Mouse (Mus musculus): ENCODE measurements around the gene Lias. TPM values are rescaled to one million over a fixed set of nuclear protein-coding genes. Genes with fewer than 3 reads are reported as not detected.

Gene Lias
- polyA plus RNA-seq, 1 experiment from 2014 or later, result 75.6 TPM

DNA sequence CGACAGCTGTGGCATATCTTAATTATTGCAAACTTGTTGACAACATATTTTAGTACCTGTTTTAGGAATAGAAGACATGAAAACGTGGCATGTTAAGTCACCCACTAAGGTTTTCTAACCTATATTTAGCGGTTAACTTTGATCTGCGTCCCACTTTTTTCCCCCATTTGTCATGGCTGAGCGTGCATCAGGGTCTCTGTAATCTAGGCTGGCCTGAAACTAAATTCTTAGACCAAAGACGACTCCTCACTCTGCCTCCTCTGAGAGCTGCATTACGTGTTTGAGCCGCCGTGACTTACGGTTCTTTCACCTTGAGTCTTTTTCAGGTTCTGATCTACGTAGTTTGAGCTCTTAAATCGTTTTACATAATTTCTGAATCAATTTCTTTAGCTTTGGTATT, 456 bp downstream of the Lias start:
- WGBS, result 5% methylated on average over 12 of the region's 12 CpGs
- no peaks in the 10 kb centered on the region for H3K9me3 ChIP-seq (replicated peaks)
- peak overlapping the region; percentile 99 for H3K27ac ChIP-seq
- no peak for DNase-seq (ENCODE audit: low spot score)
- H3K4me1 ChIP-seq, result peaks cover 16% of the 10 kb centered on the region; the same call in 1 of the 2 replicates
- no peaks in the 10 kb centered on the region for H3K27me3 ChIP-seq (ENCODE audit: low read depth, poor library complexity, severe bottlenecking)
- peaks cover 66% of the 10 kb centered on the region for H3K36me3 ChIP-seq
- peak overlapping the region; percentile 94 for H3K4me3 ChIP-seq

DNA sequence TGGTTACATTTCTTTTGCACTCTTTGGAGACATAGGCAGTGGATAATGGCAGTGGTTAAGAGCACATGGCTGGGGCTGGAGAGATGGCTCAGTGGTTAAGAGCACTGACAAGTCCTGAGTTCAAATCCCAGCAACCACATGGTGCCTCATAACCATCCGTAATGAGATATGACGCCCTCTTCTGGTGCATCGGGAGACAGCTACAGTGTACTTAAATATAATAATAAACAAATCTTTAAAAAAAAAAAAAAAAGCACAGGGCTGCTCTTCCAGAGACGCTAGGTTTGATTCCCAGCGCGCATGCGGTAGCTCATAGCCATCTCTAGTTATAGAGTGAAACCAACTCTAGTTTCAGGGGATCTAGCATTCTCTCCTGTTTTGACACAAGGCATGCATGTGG, 3.1 kb downstream of the Lias start:
- no peak for DNase-seq (ENCODE audit: low spot score)
- no peak overlapping the region for H3K27ac ChIP-seq
- 92% methylated on average over 7 of the region's 7 CpGs for WGBS
- no peaks in the 10 kb centered on the region for H3K27me3 ChIP-seq (ENCODE audit: low read depth, poor library complexity, severe bottlenecking)
- H3K4me1 ChIP-seq, result peaks cover 13% of the 10 kb centered on the region; the same call in 1 of the 2 replicates
- peaks cover 67% of the 10 kb centered on the region for H3K36me3 ChIP-seq
- H3K9me3 ChIP-seq (replicated peaks), result no peaks in the 10 kb centered on the region
- no peak overlapping the region for H3K4me3 ChIP-seq

DNA sequence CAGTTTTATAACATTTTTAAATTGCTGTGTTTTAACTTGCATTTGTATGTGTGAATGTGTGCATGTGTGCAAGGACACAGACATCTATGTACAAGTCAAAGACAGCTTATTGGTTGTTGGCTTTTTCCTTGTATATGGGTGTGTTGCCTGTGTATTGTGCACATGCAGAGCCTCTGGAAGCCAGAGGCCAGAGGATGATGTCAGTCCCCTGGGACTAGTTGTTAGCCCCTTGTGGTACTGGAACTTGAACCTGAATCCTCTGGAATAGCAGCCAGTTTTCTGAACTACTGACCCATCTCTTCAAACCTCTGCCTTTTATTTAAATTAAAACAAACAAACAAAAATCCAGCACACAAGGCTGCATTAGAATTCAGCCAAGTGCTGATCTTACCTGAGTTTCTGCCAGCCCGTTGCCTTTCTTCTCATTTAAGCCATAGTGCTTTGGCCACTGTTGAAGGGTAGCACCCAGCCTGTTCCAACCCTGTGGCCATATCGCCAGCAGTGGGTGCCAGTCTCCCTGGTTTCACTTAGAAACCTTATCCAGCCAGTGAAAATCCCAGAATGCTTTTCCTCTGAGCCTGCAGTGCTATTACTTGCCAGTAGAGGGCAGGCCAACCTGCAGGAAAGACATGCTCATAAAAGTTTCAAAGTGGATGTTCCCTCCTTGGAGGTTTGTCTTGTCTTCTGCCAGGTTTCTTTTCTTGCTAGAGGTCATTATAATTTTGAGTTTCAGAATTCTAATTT, 10.1 kb downstream of the Lias start:
- Histone ChIP-seq H3K4me3 (no peak overlapping the region), H3K27ac (no peak overlapping the region), H3K9me3 (replicated peaks) (no peaks in the 10 kb centered on the region), H3K27me3 (ENCODE audit: low read depth, poor library complexity, severe bottlenecking) (no peaks in the 10 kb centered on the region), H3K36me3 (peaks cover 95% of the 10 kb centered on the region), H3K4me1 (no peaks in the 10 kb centered on the region)
- DNase-seq (ENCODE audit: low spot score), result peak; percentile 76
- WGBS, result 35% methylated on average over 2 of the region's 2 CpGs

DNA sequence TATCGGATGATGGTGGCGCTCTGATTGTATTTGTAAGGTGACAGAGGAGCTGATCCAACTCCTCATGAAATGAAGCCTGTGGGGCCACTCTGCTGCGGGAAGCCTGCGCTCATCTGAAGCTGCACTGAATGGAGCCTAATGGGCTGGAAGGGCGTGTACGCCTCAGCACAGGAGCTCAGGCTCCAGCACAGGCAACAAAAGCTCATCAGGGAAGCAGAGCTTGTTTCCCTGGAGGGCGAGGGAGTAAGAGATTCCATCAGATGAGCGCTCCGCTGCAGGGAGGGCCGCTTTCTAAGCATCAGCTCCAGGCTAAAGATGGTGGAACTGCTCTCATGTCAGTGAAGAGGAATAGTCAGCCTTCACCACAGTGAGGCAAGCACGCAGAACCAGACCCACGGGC, 16.7 kb downstream of the Lias start:
- Histone ChIP-seq H3K4me3 (no peak overlapping the region), H3K27me3 (ENCODE audit: low read depth, poor library complexity, severe bottlenecking) (no peaks in the 10 kb centered on the region), H3K4me1 (no peaks in the 10 kb centered on the region), H3K27ac (no peak overlapping the region), H3K36me3 (peaks cover 83% of the 10 kb centered on the region), H3K9me3 (replicated peaks) (no peaks in the 10 kb centered on the region)
- DNase-seq (ENCODE audit: low spot score), result no peak
- 60% methylated on average over 12 of the region's 12 CpGs for WGBS

DNA sequence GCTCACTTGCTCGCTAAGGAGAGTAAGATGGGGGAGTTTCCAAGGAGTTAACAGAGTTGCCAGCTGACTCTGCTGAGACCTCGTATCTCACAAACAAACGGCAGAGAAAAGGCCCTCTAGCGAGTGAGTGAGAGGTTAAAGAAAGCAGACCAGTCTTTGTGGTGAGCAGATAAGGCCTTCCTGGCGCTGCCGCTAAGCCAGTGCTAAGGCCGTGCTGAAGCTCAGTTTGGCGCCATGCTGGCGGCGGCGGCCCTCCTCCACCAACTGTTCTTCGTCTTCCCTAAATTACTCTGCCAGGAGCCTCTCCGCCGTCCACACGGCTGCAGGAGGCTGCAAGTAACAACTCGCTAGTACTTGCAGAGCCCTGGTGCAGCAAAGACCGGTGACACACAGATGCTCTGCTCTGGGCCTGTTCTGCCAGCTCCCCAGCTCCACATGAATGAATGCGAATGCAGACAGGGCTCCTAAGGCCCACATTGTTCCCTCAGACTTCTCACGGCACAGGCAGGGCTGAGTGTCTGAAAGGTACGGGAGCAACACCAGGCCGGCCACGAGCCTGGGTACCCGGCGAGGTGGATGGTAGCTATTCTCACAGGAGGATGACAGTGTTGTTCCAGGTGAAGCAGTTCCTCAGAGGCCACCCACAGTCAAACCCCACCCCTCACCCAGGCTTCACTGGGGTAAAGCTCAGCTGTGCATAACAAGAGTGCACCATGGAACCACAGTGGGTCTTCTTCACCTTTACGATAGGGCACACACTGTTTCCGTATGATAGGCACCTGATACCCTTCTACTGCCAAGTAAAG, 24.6 kb downstream of the Lias start:
- Histone ChIP-seq H3K9me3 (replicated peaks) (no peaks in the 10 kb centered on the region), H3K4me3 (peak overlapping the region; percentile 32), H3K36me3 (peaks cover 63% of the 10 kb centered on the region), H3K4me1 (peaks cover 15% of the 10 kb centered on the region), H3K27me3 (ENCODE audit: low read depth, poor library complexity, severe bottlenecking) (no peaks in the 10 kb centered on the region), H3K27ac (peak overlapping the region; percentile 92)
- DNase-seq (ENCODE audit: low spot score), result peak; percentile 76
- WGBS, result 16% methylated on average over 26 of the region's 26 CpGs

DNA sequence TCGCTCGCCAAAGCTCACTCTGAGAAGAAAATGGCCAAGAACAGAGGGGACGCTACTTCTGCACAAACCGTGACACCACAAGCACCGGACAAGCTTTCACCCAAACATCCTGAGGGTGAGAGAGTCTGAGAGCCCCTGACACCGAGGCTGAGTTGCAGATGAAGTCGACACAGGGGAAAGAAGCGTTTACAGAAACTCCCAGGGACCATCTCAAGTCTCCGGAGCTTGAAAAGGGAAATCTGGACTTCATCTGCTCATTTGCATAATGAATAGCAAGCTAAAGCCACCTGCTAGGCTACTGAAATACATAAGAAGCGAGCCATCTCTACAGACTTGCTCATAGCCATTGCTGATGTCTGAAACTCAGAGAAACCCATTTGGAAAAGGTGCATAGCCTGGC, 27.8 kb downstream of the Lias start:
- peaks cover 74% of the 10 kb centered on the region for H3K36me3 ChIP-seq
- no peaks in the 10 kb centered on the region for H3K27me3 ChIP-seq (ENCODE audit: low read depth, poor library complexity, severe bottlenecking)
- peaks cover 15% of the 10 kb centered on the region for H3K4me1 ChIP-seq
- no peak overlapping the region for H3K4me3 ChIP-seq
- WGBS, result 89% methylated on average over 10 of the region's 10 CpGs
- H3K27ac ChIP-seq, result no peak overlapping the region
- H3K9me3 ChIP-seq (replicated peaks), result no peaks in the 10 kb centered on the region
- no peak for DNase-seq (ENCODE audit: low spot score)

DNA sequence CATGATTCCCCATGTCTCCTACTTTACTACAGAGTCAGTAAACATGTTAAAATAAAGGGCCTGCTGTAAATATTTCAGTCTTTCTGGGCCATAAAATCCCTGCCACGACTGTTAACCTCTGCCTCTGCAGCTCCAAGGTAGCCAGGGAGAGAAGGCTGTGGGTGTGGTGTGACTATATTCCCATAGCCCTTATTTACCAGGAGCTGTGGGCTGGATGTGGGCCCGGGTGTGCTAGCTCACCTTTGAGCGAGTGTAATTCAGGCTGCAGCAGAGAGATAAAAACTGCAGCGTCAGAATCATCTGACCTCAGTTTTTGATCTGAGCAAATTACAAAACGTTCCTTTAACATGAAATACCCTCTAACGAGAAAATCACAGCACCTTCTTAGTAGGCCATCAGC, 29.5 kb downstream of the Lias start:
- H3K27me3 ChIP-seq (ENCODE audit: low read depth, poor library complexity, severe bottlenecking), result no peaks in the 10 kb centered on the region
- DNase-seq (ENCODE audit: low spot score), result no peak
- peaks cover 82% of the 10 kb centered on the region for H3K36me3 ChIP-seq
- no peak overlapping the region for H3K4me3 ChIP-seq
- H3K9me3 ChIP-seq (replicated peaks), result no peaks in the 10 kb centered on the region
- 64% methylated on average over 6 of the region's 6 CpGs for WGBS
- no peak overlapping the region for H3K27ac ChIP-seq
- peaks cover 7% of the 10 kb centered on the region for H3K4me1 ChIP-seq

DNA sequence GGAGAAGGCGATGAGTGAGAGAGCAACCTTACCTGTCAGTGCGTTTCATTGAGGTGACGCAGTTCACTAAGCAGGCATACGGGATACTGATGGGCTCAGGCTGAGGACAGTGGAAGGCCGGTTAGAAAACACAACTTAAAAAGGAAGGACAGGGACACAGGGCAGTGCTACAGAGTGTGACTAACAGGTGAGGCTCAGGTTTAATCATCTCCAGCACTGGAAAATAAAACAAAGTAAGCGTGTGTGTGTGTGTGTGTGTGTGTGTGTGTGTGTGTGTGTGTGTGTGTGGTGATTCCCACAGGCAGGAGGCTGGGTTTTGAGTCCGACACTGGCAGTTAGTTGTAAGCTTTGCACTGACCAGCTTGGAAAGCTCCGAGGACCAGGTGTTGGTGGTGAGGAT, 31.5 kb downstream of the Lias start:
- Histone ChIP-seq H3K27ac (no peak overlapping the region), H3K4me1 (no peaks in the 10 kb centered on the region), H3K4me3 (no peak overlapping the region), H3K9me3 (replicated peaks) (no peaks in the 10 kb centered on the region), H3K36me3 (peaks cover 78% of the 10 kb centered on the region), H3K27me3 (ENCODE audit: low read depth, poor library complexity, severe bottlenecking) (no peaks in the 10 kb centered on the region)
- WGBS, result 93% methylated on average over 8 of the region's 8 CpGs
- DNase-seq (ENCODE audit: low spot score), result no peak

DNA sequence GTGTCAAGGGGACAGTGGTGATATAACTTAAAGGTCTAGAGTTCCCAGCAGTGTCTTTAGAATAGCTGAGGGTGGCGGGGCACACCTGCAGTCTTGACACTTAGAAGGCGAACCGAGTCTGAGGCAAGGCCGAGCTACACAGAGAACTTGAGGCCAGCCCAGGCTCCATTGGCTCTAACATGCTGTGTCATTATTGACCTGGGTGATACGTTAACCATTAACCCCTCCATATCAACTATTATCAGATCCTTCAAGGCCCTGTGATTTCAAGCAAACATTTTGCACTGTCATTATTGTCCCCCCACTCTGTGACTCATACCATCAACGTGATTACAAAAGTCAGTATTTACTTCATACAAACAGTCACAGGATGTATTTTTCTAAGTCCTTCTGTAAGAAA, 32.9 kb downstream of the Lias start:
- H3K36me3 ChIP-seq, result peaks cover 67% of the 10 kb centered on the region
- 93% methylated on average over 6 of the region's 6 CpGs for WGBS
- H3K9me3 ChIP-seq (replicated peaks), result no peaks in the 10 kb centered on the region
- H3K27me3 ChIP-seq (ENCODE audit: low read depth, poor library complexity, severe bottlenecking), result no peaks in the 10 kb centered on the region
- no peak for DNase-seq (ENCODE audit: low spot score)
- H3K4me1 ChIP-seq, result no peaks in the 10 kb centered on the region
- no peak overlapping the region for H3K4me3 ChIP-seq
- H3K27ac ChIP-seq, result no peak overlapping the region

DNA sequence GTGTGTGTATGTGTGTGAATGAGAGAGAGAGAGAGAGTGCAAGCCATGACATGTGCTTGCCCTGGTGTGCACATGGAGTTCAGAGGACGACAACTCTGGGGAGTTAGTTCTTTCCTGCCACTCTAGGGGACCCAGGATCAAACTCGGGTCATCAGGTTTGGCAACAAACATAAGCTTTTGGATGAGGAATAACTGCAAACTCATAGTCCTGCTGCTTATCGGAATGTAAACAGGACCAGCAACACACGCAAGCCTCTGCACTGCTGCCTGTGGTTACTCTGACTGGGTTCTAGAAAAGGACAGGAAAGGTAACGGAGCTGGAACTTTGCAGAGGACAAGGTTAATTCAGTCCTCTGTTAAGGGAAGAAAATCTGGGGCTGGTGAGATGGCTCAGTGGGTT, 34.0 kb downstream of the Lias start:
- Histone ChIP-seq H3K27me3 (ENCODE audit: low read depth, poor library complexity, severe bottlenecking) (no peaks in the 10 kb centered on the region), H3K36me3 (peaks cover 65% of the 10 kb centered on the region), H3K27ac (no peak overlapping the region), H3K4me3 (no peak overlapping the region), H3K4me1 (no peaks in the 10 kb centered on the region), H3K9me3 (replicated peaks) (no peaks in the 10 kb centered on the region)
- DNase-seq (ENCODE audit: low spot score), result no peak
- WGBS, result 93% methylated on average over 5 of the region's 5 CpGs

DNA sequence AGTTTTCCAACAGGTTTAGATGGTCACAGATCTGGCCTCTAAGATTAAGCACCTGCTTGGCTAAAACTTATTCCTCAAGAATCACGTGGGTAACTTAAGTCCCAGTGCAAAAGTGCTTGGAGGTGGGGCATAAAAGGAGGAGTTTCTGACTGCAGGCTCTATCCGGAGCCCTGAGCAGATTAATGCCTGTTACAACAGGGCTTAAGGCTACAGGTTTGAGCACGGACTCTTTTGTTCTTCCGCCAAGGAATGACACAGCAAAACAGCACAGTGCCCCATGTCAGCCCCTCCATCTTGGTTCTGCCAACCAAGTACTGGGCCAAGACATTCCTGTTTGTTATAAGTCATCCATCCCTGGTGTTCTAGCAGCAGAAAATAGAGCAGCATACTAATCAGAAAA, 37.0 kb downstream of the Lias start:
- DNase-seq (ENCODE audit: low spot score), result no peak
- Histone ChIP-seq H3K36me3 (peaks cover 37% of the 10 kb centered on the region), H3K9me3 (replicated peaks) (no peaks in the 10 kb centered on the region), H3K4me1 (no peaks in the 10 kb centered on the region), H3K4me3 (no peak overlapping the region), H3K27me3 (ENCODE audit: low read depth, poor library complexity, severe bottlenecking) (no peaks in the 10 kb centered on the region), H3K27ac (no peak overlapping the region)
- WGBS, result 50% methylated on average over 4 of the region's 4 CpGs

DNA sequence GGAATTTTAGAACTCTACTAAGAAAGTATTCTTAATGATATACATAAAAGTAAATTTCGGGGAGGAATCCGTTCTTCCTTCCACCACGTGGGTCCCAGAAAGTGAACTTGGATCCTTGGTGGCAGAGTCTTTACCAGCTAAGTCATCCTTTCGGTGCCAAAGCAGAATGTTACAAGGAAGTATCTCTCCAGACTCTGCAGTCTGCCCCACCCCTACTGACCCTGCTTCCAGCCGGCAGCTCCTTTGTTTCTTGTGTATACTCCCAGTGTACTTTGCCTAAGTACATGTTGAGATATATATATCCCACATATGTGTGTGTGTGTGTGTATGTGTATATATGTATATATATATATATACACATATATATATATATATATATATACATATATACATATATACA, 38.1 kb downstream of the Lias start:
- H3K9me3 ChIP-seq (replicated peaks), result no peaks in the 10 kb centered on the region
- H3K27ac ChIP-seq, result no peak overlapping the region
- no peak overlapping the region for H3K4me3 ChIP-seq
- peaks cover 27% of the 10 kb centered on the region for H3K36me3 ChIP-seq
- no peak for DNase-seq (ENCODE audit: low spot score)
- H3K4me1 ChIP-seq, result peaks cover 3% of the 10 kb centered on the region; the same call in 1 of the 2 replicates
- WGBS, result 93% methylated on average over 5 of the region's 5 CpGs
- no peaks in the 10 kb centered on the region for H3K27me3 ChIP-seq (ENCODE audit: low read depth, poor library complexity, severe bottlenecking)
